Mouse (Mus musculus) heart, postnatal 36 days (tissue): Measurements from ENCODE around the gene Fam206a. TPM values are rescaled to one million over a fixed set of nuclear protein-coding genes. Genes with fewer than 3 reads are reported as not detected.

ENCODE experiments used
- DNase-seq, 2 experiments: peaks; one replicate each; pipeline ENCODE4 v3.0.0; 2021 to 2022
- intact Hi-C: fragments of 180-260 bp; cut with DNase I; formaldehyde crosslinking; loops from one replicate; pipeline ENCODE4 v1.15.1; 2025
- total RNA-seq, 2 experiments: library from RNA; stranded (reverse); gene quantifications; 2 replicates each; pipeline ENCODE4 v1.2.3; 2021

Gene Fam206a
- total RNA-seq, 2 experiments from 2014 or later = 2.0 to 2.3 TPM

DNA sequence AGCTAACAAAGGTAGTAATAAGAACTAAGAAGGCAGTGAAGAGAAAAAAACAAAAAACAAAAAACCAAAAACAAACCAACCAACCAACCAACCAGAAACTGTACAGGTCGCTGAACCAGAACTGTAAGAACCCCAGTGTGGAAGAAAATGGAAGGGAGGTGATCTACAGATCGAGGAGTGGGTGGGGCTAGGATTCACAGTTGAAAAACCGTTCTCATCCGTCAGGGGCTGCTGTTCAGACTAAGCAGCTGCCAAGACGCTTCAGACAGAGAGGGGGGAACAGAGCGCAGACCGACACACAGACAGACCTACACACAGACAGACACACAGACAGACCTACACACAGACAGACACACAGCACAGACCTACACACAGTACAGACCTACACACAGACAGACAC lies 40.4 kb downstream of the Fam206a start:
- intact Hi-C loops = no loop called here
- DNase-seq = no peak

DNA sequence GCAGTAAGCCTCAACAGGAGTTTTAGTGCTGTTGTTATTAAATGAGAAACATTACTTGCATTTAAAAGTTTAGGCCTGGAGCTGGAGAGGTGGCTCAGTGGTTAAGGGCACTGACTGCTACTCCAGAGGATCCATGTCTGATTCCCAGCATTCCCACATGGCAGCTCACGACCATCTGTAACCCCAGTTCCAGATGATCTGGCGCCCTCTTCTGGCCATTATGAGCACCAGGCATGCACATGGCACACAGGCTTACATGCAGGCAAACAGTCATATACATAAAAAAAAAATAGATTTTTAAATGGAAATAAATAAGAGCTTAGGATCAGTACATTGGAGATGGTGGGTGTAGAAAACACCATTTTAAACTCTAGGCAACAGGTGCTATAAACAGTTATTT lies 41.8 kb downstream of the Fam206a start:
- no peak for DNase-seq
- intact Hi-C loops = no loop called here

DNA sequence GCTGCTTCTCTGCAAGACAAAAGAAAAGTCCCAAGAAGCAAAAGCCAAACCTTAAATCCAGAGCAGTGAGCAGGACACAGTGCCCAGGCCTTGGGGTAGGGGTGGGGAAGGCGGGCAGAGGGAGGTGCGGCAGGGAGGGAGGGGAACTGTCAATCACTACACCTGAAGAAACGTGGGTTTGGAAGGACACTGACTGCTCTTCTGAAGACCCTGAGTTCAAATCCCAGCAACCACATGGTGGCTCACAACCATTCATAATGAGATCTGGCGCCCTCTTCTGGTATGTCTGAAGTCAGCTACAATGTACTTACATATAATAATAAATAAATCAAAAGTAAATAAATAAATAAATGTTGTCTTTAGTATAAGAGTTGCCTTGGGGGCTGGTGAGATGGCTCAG lies 42.8 kb downstream of the Fam206a start:
- DNase-seq = no peak
- intact Hi-C loops = no loop called here

DNA sequence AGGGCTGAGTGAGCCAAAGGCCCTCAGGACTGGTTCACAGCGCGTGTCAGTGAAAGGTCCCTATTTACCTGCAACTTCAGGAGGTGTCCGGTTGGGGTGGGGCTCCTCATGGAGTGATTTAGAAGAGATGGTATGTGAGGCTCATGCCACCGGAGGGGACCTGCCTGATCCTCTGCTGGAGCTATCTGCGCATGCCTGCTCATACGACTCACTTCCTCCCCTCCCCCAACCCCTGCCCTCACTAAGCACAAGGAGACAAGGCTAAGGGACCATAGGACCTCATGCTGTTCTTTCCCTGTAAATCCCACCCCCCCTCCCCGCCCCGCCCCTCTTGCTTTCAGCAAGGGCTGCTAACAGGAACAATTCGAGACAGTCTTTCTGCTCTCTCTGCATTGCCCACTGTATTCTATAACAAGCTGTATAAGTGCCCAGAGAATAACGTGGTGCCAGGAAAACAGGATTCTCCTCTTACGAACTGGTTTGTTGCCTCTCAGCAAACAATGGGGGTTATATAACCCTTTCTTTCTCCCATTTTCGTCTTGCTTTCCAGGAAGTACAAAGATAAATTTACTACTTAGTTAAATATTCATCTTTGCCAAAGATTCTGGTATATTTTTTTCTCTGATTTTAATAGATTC lies 43.9 kb downstream of the Fam206a start:
- no peak for DNase-seq
- intact Hi-C loops = no loop called here

DNA sequence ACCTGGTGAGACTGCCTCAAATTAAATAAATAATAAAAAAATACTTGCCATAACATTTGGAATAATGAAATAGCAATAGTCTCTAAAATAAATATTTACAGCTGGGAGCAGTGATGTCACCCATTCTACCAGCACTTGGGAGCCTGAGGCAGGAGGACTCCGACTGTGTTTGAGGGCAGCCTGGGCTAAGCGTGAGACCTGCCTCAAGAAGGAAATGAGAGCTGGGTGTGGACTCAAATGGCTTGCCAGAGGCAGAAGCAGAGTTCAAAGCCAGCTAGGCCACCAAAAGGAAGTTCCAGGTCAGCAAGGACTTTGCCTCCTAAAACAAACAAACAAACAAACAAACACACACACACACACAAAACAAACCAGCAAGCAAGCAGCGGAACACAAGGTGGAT lies 45.3 kb downstream of the Fam206a start:
- no peak for DNase-seq
- intact Hi-C loops = no loop called here

DNA sequence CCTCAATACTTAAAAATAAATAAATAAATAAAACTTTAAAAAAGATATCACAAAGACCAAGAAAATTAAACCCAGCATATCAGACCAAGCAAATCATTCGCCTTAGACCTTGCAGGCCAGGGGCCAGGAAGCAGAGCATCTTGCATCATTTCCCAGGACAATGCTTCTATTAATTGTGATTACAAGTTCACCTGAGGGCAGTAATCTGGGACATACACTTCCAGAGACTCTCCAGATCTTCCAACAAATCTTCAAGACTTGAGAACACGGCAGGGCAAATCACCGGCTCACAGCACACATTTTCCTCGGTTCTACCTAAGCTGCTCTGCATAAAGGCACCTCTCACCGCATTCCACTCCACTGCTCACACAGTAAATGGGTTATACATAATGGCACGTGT lies 45.9 kb downstream of the Fam206a start:
- DNase-seq = no peak
- intact Hi-C loops = no loop called here

DNA sequence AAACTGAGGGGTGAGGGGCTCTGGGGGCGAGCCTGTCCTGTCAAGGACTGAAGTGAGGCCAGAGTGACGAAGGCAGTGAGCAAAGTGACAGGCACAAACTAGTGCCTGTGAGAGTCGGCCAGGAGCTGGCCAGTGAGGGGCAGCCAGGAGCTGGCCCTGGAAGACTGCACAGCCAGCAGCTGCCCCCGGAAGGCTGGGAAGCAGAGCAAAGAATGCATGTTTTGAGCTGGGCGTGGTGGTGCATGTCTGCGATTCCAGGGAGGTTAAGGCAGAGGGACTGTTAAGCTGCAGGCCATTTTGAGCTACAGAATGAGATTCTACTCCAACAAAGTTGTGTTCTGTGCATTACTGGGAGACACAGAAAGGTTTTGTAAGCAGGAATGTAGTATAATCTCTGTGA lies 48.6 kb downstream of the Fam206a start:
- no peak for DNase-seq
- intact Hi-C loops = no loop called here

DNA sequence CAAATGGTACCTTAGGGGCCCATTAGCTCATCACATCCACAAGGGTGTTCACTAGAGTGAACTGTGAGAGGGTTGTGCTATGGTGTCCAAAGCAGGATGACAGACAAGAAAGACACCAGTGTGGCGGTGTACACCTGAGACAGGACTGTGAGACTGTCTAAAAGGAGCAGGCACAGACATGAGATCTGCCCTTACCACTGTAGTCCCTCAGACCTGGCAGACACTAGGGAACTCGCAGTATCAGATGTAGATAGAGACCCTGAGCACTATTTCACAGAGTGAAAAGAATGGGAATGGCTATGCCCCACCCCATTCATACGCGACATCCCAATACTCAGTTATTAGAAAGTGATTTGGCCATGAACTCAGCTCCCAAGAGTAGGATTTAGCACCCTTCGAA lies 53.8 kb downstream of the Fam206a start:
- no peak for DNase-seq
- intact Hi-C loops = no loop called here

DNA sequence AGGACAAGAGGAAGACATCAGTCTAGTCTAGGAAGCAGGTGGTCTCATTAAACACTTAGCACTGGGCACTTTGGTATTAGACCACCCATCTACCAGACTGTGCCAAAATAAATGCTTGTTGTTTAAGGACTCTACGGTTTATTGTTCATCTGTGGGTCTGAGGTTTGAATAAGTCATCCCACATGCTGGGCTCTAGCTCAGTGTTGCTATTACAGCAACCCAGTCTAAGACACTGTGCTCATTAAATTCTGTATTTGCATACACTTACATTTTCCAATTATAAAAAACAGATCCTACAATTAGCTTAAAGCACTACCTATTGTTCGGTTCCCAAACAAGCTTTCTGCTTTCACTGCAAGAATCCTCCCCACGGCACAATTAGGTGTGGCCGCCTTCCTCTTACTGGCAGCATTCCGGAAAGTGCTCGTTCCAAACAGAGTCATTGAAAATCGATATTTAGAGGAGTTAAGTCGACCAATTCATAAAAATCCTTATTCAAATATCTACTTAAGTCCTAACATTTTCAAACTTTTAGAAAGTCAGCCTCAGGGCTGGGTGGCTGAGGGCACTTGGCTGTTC lies 54.3 kb downstream of the Fam206a start:
- intact Hi-C loops = no loop called here
- DNase-seq = no peak

DNA sequence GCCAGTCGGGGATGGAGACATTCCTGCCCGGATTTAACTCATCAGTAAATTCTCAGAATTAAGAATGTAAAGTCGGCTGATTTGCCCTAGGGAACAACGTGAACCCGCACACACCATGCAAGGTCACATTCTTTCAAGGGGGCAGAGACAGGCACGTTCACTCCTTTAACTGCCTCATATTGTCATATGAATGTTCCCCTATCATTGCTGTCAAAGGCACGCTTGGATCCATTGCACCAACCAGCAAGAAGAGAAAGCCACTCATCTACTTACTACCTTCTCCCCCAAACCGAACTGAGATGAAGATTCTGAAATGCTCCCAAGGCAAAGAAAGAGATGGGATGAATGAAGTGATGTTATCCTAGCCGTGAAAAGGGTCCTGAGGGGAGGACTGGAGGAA lies 56.6 kb downstream of the Fam206a start:
- intact Hi-C loops = no loop called here

More for the DNA sequence above, 56.6 kb downstream of the Fam206a start:
- no peak for DNase-seq

Other genes starting within 250 kb of the Fam206a start
- gene Gm26657, start 62.3 kb upstream of the Fam206a start, total RNA-seq = not detected
- not detected for gene Actl7b, start 60.9 kb upstream of the Fam206a start, total RNA-seq
- gene Actl7a, start 58.9 kb upstream of the Fam206a start, total RNA-seq = not detected
- gene Elp1, start within 50 bp of the Fam206a start, total RNA-seq = 10 to 100 TPM; 16.2 to 19.3 TPM
- gene Ctnnal1, start 62.8 kb downstream of the Fam206a start, total RNA-seq = 10 to 100 TPM; 22.3 to 32.9 TPM
- gene Tmem245, start 145.1 kb downstream of the Fam206a start, total RNA-seq = 10 to 100 TPM; 66.0 to 79.2 TPM
- gene Frrs1l, start 188.0 kb downstream of the Fam206a start, total RNA-seq = under 1 TPM; 0.05 to 0.11 TPM